Mouse (Mus musculus): ENCODE measurements around the gene Hmces. TPM values are rescaled to one million over a fixed set of nuclear protein-coding genes. Genes with fewer than 3 reads are reported as not detected.

Hmces gene
- 22.9 and 27.6 TPM in 2 replicates for polyA plus RNA-seq (2012)

DNA sequence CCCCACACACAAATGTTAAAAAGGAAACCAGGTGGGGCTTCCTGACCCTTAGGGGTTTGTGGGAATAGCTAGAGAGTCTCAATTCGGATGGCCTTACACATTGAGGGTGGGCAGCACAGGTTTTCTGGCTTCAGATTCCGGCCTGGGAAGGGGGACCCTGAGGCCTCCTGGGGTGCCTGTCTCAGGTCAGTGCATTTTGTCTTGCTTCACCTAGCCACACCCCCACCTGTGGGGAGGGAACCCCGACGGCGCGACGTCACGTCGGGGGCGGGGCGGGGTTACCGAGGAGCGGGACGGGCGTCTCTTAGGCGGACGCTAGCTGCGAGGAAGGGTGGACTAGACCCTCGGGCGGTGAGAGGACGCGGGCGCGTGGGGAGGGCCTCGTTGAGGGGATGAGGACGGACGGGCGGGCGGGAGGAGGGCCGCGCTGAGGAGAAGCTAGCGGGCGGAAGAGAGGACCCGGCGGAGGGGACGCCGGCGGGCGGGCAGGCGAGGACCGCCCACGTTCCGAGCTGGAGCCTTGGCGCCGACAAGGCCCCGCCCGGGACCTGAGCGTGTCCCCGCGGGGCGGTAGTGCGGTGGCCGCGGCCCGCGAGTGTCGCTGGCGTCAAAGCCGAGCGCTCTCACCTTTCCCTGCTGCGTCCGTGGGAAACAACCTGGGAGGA is at the start of gene Hmces:
TSS of gene Hmces (plus strand) at position 275 of the 665 bp plus-strand sequence.

DNA sequence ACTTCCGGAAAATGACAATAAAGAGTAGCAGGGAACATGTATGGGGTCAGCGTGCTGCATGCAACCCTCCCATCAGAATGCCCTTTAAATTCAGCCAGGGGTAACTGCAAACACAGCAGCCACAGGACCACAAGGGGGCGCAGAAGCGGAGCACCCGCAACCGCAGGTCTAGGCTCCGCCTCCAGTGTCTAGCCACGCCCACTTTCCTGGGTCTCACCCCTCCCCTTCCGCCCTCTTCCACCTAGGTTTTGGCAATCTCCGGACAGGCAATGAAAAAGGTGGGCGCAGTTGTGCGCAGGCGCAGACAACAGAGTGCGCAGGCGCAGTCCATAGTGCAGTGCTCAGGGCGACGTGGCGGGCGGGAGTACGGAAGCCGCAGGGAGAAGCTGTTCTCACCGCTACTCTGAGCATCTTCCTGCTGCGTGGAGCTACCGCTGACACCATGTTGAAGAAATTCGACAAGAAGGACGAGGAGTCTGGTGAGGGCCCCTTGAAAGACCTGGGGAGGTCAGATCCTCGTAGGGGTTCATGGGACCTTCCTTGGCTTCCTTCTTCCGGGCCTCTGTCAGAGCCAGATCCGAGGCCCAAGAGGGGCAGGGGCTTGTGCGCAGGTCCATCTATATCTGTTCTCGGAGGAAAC is 26.0 kb upstream of the Hmces start, which contains the start of gene Copg1:
TSS of gene Copg1 (plus strand) at position 221 of the 640 bp plus-strand sequence.

DNA sequence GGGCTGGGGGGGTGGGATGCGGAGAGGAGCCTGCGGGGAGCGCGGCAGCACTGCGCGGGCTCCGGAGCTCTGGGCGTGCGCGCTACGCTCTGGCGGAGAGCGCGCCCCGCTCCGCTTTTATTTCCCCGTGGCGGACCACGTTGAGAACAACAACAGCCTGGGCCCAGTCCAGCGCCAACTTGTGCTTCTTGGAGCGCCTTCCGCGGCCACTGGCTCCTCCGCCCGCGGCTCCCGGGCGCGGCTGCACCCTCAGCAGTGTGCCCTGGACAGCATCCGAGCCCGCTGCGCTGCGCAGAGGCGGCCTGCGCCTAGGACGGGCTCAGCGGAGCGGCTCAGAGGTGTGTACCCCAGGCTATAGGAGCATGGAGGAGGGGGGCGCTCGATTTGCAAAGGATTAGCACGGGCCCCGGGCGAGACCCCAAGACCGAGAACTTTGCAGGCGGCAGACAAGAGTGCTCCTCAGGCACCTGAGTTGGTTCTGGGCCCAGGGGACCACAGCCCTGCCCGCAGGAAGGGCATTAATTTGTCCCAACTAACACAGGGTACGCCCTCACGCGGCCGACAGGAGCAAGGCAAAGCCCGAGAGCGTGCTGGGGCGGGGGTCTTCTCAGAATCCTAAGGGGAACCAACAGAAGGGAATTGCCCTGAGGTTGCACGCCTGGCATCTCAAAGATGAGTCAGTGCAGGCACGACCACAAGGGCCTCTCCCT is 68.0 kb downstream of the Hmces start, which contains the start of gene H1fx:
TSS of gene H1fx (minus strand) at position 91 of the 710 bp plus-strand sequence.

Other genes with a start within 250 kb of the Hmces start
- 5.1 and 5.4 TPM in 2 replicates for gene Aplf, start 241.7 kb upstream of the Hmces start, polyA plus RNA-seq (2012)
- 1.5 and 5.1 TPM in 2 replicates for gene Efcc1, start 183.1 kb upstream of the Hmces start, polyA plus RNA-seq (2012)
- gene Gp9, start 135.9 kb upstream of the Hmces start, polyA plus RNA-seq (2012), result 17.3 and 21.1 TPM in 2 replicates
- gene Rab43, start 101.8 kb upstream of the Hmces start, polyA plus RNA-seq (2012), result 60.5 and 71.2 TPM in 2 replicates
- gene Gm45140, start 78.1 kb upstream of the Hmces start, polyA plus RNA-seq (2012), result 16.2 and 25.7 TPM in 2 replicates
- gene Isy1, start 75.1 kb upstream of the Hmces start, polyA plus RNA-seq (2012), result 66.0 and 75.3 TPM in 2 replicates
- gene Cnbp, start 62.8 kb upstream of the Hmces start, polyA plus RNA-seq (2012), result 103 and 130 TPM in 2 replicates
- gene Copg1, start 26.1 kb upstream of the Hmces start, polyA plus RNA-seq (2012), result 31.0 and 33.0 TPM in 2 replicates
- gene H1fx, start 67.7 kb downstream of the Hmces start, polyA plus RNA-seq (2012), result 163 and 296 TPM in 2 replicates
- gene Rab7, start 131.3 kb downstream of the Hmces start, polyA plus RNA-seq (2012), result 105 and 106 TPM in 2 replicates
- 81.3 and 91.4 TPM in 2 replicates for gene Rpn1, start 170.5 kb downstream of the Hmces start, polyA plus RNA-seq (2012)

All from megakaryocyte-erythroid progenitor cell, adult 5 weeks (primary cell).